Mouse (Mus musculus) left cerebral cortex, postnatal 14 days (tissue): ENCODE data around the gene Zfp213. TPM values are rescaled to one million over a fixed set of nuclear protein-coding genes. Genes with fewer than 3 reads are reported as not detected.
"Not testable (repeated sequence)": the region's sequence is repeated elsewhere in the genome, so short reads cannot be mapped to it uniquely, and the experiment has no call there.

ENCODE experiments used
- DNase-seq, 2 experiments: peaks; one replicate each; pipeline ENCODE4 v3.0.0; 2021 to 2022; ENCODE audit warnings: low spot score in 2 of 2, mixed read lengths in 1 of 2
- intact Hi-C: fragments of 180-260 bp; cut with DNase I; formaldehyde crosslinking; loops from one replicate; pipeline ENCODE4 v1.15.1; 2025
- total RNA-seq, 2 experiments: library from RNA; stranded (reverse); gene quantifications; 2 replicates each; pipeline ENCODE4 v1.2.3; 2021

Gene Zfp213
- total RNA-seq, 2 experiments from 2014 or later, result 6.6 to 6.8 TPM

GRCm38 (mm10) chr17:23547681-23548443, 16.2 kb downstream of the Zfp213 start:
- intact Hi-C loops, result loop anchor here (5.0 kb wide), 1 partner anchor 356 kb away; the partner anchor contains the start of gene Zfp40
- DNase-seq, result no peak

GRCm38 (mm10) chr17:23546702-23547505, 17.1 kb downstream of the Zfp213 start:
- intact Hi-C loops, result loop anchor here (5.0 kb wide), 1 partner anchor 355 kb away; the partner anchor contains the start of gene Zfp40

GRCm38 (mm10) chr17:23546333-23546701, 17.7 kb downstream of the Zfp213 start:
- peak; percentile 72 to 86 for DNase-seq
- intact Hi-C loops, result loop anchor here (5.0 kb wide), 1 partner anchor 354 kb away; the partner anchor contains the start of gene Zfp40

More at GRCm38 (mm10) chr17:23546702-23547505, 17.1 kb downstream of the Zfp213 start:
- DNase-seq, result peak; percentile 83 to 96

GRCm38 (mm10) chr17:23545841-23546240, 18.2 kb downstream of the Zfp213 start:
- intact Hi-C loops, result loop anchor here (5.0 kb wide), 1 partner anchor 354 kb away; the partner anchor contains the start of gene Zfp40
- no peak for DNase-seq

- intact Hi-C loops, result loop anchor here (5.0 kb wide), 1 partner anchor 352 kb away; the partner anchor contains the start of gene Zfp40
- DNase-seq, result peak in 1 of 2 experiments; percentile 0
Measured at GRCm38 (mm10) chr17:23544766-23545165, 19.3 kb downstream of the Zfp213 start.

- intact Hi-C loops, result no loop called here
- DNase-seq, result peak in 1 of 2 experiments; percentile 4
Measured at GRCm38 (mm10) chr17:23543983-23544382, 20.1 kb downstream of the Zfp213 start.

GRCm38 (mm10) chr17:23543325-23543724, 20.7 kb downstream of the Zfp213 start:
- peak; percentile 0 to 1 for DNase-seq
- intact Hi-C loops, result no loop called here

GRCm38 (mm10) chr17:23542835-23543234, 21.2 kb downstream of the Zfp213 start:
- intact Hi-C loops, result no loop called here
- peak; percentile 2 for DNase-seq

- intact Hi-C loops, result no loop called here
- peak; percentile 2 to 4 for DNase-seq
Measured at GRCm38 (mm10) chr17:23542004-23542720, 21.9 kb downstream of the Zfp213 start.

- intact Hi-C loops, result no loop called here
- peak; percentile 8 to 56 for DNase-seq
Measured at GRCm38 (mm10) chr17:23540605-23541475, 23.2 kb downstream of the Zfp213 start.

GRCm38 (mm10) chr17:23540106-23540505, 23.9 kb downstream of the Zfp213 start:
- DNase-seq, result no peak
- intact Hi-C loops, result no loop called here

GRCm38 (mm10) chr17:23539608-23540007, 24.4 kb downstream of the Zfp213 start:
- peak in 1 of 2 experiments; percentile 1 for DNase-seq
- intact Hi-C loops, result no loop called here

GRCm38 (mm10) chr17:23538299-23539015, 25.6 kb downstream of the Zfp213 start:
- peak; percentile 5 to 15 for DNase-seq
- intact Hi-C loops, result no loop called here

GRCm38 (mm10) chr17:23537554-23538255, 26.3 kb downstream of the Zfp213 start:
- peak; percentile 2 to 4 for DNase-seq
- intact Hi-C loops, result no loop called here

GRCm38 (mm10) chr17:23535046-23535788, 28.8 kb downstream of the Zfp213 start:
- DNase-seq, intact Hi-C loops: not testable (repeated sequence)
